Mouse (Mus musculus) lung, postnatal 0 days (tissue): ENCODE results near the gene Mylip. TPM values are rescaled to one million over a fixed set of nuclear protein-coding genes. Genes with fewer than 3 reads are reported as not detected.

Source experiments
- ATAC-seq: fragments of 200-750 bp; cut with Nextera tagmentation; 2 replicates; pipeline ENCODE4 v1.8.0; 2017; ENCODE audit warnings: moderate library complexity
- DNase-seq: peaks from one replicate; pipeline ENCODE4 v3.0.0-alpha.2; 2016; ENCODE audit warnings: low spot score
- H3K27ac ChIP-seq: fragments of 300-500 bp; sonication (generic); 2 replicates; pipeline ENCODE4 v1.5.1; 2014; ENCODE audit warnings: antibody characterized with exemption, mild to moderate bottlenecking, low read length, mixed read lengths
- H3K27me3 ChIP-seq: fragments of 300-500 bp; sonication (generic); replicated peaks from 2 replicates; pipeline ENCODE4 v1.6.1; 2014; ENCODE audit warnings: low read length, mixed read lengths; ENCODE audit not compliant: insufficient read depth
- H3K36me3 ChIP-seq: fragments of 300-500 bp; sonication (generic); 2 replicates; pipeline ENCODE4 v1.6.1; 2014; ENCODE audit warnings: low read length, mixed read lengths; ENCODE audit not compliant: insufficient read depth
- H3K4me1 ChIP-seq: fragments of 300-500 bp; sonication (generic); 2 replicates; pipeline ENCODE4 v1.6.1; 2014; ENCODE audit warnings: antibody characterized with exemption, low read depth, low read length, mixed read lengths; ENCODE audit not compliant: insufficient read depth
- H3K4me2 ChIP-seq: fragments of 300-500 bp; sonication (generic); replicated peaks from 2 replicates; pipeline ENCODE4 v1.6.1; 2014; ENCODE audit warnings: low read depth, mild to moderate bottlenecking, low read length, moderate library complexity, mixed read lengths
- H3K4me3 ChIP-seq: fragments of 300-500 bp; sonication (generic); 2 replicates; pipeline ENCODE4 v1.5.1; 2014; ENCODE audit warnings: low read depth, low read length
- H3K9ac ChIP-seq: fragments of 300-500 bp; sonication (generic); replicated peaks from 2 replicates; pipeline ENCODE4 v1.6.1; 2014; ENCODE audit warnings: low read depth, mild to moderate bottlenecking
- H3K9me3 ChIP-seq: fragments of 300-500 bp; sonication (generic); 2 replicates; pipeline ENCODE4 v1.6.1; 2016; ENCODE audit warnings: low read length, mixed read lengths
- CTCF ChIP-seq: IDR thresholded peaks from 2 replicates; pipeline ENCODE4 v1.5.1; 2016; ENCODE audit warnings: antibody characterized with exemption, mild to moderate bottlenecking
- EP300 ChIP-seq: IDR thresholded peaks from 2 replicates; pipeline ENCODE4 v1.6.1; 2016; ENCODE audit warnings: antibody characterized with exemption, mild to moderate bottlenecking, control low read depth
- WGBS: fragments of 180-500 bp; shearing (Covaris S2); extraction: QIAGEN DNeasy Blood & Tissue Kit; methylation state at CpG from one replicate; pipeline ENCODE4 v1.1.7; 2014; 5-methylcytosine and 5-hydroxymethylcytosine counted together
- polyA plus RNA-seq: library from polyadenylated mRNA; unstranded; fragments of >200 nt; fragmentation: Nextera tagmentation; extraction: Ambion mirVana; gene quantifications from 2 replicates; pipeline ENCODE4 v1.2.1, GENCODE M21; 2015

Gene Mylip
- polyA plus RNA-seq, 1 experiment from 2014 or later, result 6.8 TPM

DNA sequence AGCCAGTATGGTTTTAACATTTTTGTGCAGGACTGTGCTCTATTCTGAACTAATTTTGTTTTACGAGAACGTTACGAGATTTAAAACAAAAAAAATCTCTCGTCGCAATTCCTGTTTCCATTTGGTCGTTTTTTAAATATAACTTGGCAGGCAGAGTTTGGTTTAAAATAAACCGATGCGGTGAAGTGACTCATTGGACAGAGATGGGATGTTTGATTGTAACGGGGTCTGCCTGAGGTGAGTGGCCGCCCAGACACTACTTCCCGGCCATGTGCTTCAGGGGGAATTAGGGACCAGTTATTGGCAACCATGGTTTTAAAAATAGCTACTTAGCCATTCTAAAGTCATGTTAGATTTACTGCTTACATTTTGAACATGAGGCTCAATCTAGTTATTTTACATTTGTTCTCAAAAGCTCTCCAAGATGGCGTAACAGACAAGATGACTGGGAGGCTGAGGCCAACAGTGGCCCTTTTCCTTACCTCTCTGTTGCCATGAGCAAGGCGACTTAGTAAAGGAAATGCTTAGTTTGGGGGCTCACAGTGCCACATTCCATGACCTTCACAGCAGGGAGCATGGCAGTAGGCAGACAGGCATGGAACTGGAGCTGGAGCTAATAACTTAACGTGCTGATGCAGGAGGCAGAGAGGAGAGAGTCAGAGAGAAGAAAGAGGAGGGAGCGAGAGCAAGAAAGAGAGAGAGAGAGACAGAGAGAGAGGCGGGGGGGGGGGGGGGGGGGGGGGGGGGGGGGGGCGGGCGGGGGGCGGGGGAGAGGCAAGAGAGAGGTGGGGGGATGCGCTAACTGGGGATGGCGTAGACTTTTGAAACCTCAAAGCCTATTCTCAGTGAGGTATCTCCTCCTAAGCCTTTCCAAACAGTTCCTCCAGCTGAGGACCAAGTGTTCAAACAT lies 8.6 kb downstream of the Mylip start:
- 65% methylated on average over 16 of the region's 21 CpGs for WGBS
- H3K4me2 ChIP-seq, result no peak overlapping the region
- H3K4me3 ChIP-seq, result no peak overlapping the region
- H3K9me3 ChIP-seq, result no peaks in the 10 kb centered on the region
- TF ChIP-seq EP300, result no peak
- TF ChIP-seq CTCF, result no peak
- DNase-seq (peak; percentile 27), ATAC-seq (no peak)
- no peaks in the 10 kb centered on the region for H3K27me3 ChIP-seq
- no peak overlapping the region for H3K9ac ChIP-seq
- no peaks in the 10 kb centered on the region for H3K36me3 ChIP-seq
- peaks cover 4% of the 10 kb centered on the region for H3K4me1 ChIP-seq
- no peak overlapping the region for H3K27ac ChIP-seq

DNA sequence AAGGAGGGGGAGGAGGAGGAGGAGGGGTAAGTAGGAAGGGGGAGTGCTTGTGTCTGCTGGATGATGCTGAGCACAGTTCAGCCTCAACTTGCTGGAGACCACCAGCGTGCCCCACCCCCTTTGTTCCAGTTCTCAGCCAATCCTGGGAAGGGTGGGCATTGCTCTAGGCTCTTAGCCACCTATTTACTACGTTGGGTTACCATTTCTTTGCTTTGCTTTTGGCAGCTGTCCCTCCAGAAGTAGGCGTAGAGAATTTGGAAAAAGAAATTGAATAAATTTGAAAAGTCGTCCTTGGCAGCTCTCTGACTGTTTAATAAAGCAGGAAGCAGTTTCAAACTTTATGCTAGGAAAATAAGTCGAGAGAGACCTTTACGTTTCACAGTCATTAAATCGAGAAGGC lies 11.2 kb downstream of the Mylip start:
- TF ChIP-seq CTCF, result no peak
- no peak for TF ChIP-seq EP300
- no peaks in the 10 kb centered on the region for H3K27me3 ChIP-seq
- no peak overlapping the region for H3K27ac ChIP-seq
- no peak overlapping the region for H3K9ac ChIP-seq
- peaks cover 3% of the 10 kb centered on the region; the same call in 1 of the 2 replicates for H3K4me1 ChIP-seq
- H3K36me3 ChIP-seq, result peaks cover 10% of the 10 kb centered on the region; the same call in 1 of the 2 replicates
- ATAC-seq (no peak), DNase-seq (no peak)
- H3K4me3 ChIP-seq, result no peak overlapping the region
- H3K9me3 ChIP-seq, result no peaks in the 10 kb centered on the region
- WGBS, result 60% methylated on average over 7 of the region's 7 CpGs
- H3K4me2 ChIP-seq, result no peak overlapping the region

DNA sequence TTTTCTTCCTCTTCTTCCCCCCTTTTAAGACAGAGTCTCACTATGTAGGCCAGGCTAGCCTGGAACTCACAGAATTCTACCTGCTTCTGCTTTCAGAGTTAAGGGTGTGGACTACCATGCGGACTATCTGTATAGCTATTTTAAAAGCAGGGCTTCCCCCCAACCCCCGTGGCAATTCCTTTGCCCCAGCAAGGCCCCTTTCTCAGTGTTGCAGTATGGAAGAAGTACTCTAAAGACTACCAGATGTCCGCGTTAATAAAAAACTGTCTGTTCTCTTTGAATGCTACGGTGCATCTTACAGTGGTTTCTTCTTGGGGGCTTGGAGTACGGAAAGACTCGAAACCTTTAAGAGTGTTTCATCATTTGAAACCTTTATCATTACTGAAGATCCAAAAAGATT lies 12.3 kb downstream of the Mylip start:
- H3K4me3 ChIP-seq, result no peak overlapping the region
- no peak overlapping the region for H3K9ac ChIP-seq
- TF ChIP-seq EP300 (no peak), CTCF (no peak)
- ATAC-seq, result no peak
- no peak overlapping the region for H3K4me2 ChIP-seq
- no peaks in the 10 kb centered on the region for H3K9me3 ChIP-seq
- H3K27ac ChIP-seq, result no peak overlapping the region
- whole genome bisulfite sequencing, result 82% methylated on average over 7 of the region's 7 CpGs
- H3K4me1 ChIP-seq, result peaks cover 3% of the 10 kb centered on the region; the same call in 1 of the 2 replicates
- no peak for DNase-seq
- H3K27me3 ChIP-seq, result no peaks in the 10 kb centered on the region
- peaks cover 21% of the 10 kb centered on the region for H3K36me3 ChIP-seq

DNA sequence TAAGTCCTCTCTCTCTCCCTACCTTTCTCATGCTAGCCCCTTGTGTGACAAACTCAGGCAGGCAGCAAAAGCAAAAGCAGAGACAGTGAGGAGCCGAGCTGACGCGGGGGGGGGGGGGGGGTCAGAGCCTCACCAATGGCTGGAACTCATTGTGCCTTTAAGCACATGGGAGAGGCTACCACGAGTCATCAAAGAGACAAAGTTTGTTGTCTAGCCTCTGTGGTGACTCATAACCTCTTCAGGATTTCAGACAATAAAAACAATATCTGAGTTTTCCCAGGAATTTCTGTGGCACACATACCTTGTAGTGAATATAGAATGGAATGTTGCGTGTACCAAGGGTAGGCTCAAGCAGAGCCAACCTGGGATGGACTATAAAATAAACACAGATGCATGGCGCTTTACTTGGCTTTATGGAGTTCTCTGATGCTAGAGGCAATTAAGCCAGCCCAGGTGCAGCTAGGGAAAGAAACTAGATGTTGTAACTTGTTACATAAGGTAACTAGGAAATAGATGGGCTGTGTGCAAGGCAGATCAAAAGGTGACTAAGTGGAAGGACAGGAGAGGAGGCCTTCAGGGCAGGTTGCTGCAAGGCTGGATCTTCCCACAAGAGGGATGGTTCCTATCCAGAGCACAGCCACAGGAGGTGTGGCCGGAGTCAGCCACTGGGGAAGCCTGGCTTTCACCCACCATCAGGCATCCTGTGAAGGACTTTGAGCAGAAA lies 12.9 kb downstream of the Mylip start:
- H3K27ac ChIP-seq, result no peak overlapping the region
- no peak for TF ChIP-seq EP300
- no peak overlapping the region for H3K4me3 ChIP-seq
- 74% methylated on average over 7 of the region's 7 CpGs for WGBS
- ATAC-seq (no peak), DNase-seq (no peak)
- peaks cover 28% of the 10 kb centered on the region for H3K36me3 ChIP-seq
- no peaks in the 10 kb centered on the region for H3K9me3 ChIP-seq
- H3K9ac ChIP-seq, result no peak overlapping the region
- peaks cover 3% of the 10 kb centered on the region; the same call in 1 of the 2 replicates for H3K4me1 ChIP-seq
- no peak overlapping the region for H3K4me2 ChIP-seq
- no peaks in the 10 kb centered on the region for H3K27me3 ChIP-seq

DNA sequence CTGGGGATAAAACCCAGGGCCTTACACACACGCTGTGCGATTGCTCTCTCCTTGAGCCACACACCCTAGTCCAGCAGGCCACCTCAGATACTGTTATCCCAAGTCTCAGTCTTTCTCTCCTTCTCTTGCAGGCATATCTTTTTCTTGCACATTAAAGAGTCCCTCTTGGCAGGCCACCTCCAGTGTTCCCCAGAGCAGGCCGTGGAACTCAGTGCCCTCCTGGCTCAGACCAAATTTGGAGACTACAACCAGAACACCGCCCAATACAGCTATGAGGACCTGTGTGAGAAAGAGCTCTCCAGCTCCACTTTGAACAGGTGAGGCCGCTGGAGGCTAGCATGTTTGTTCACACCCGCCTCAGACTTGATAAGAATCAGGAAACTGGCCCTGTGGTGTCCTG lies 14.7 kb downstream of the Mylip start:
- Histone ChIP-seq H3K9me3 (no peaks in the 10 kb centered on the region), H3K4me3 (no peak overlapping the region), H3K9ac (no peak overlapping the region), H3K27me3 (no peaks in the 10 kb centered on the region), H3K27ac (no peak overlapping the region), H3K36me3 (peaks cover 43% of the 10 kb centered on the region), H3K4me1 (peaks cover 3% of the 10 kb centered on the region; the same call in 1 of the 2 replicates), H3K4me2 (no peak overlapping the region)
- 68% methylated on average over 6 of the region's 6 CpGs for WGBS
- ATAC-seq (peak; percentile 85), DNase-seq (peak; percentile 61)
- TF ChIP-seq EP300 (0 out of 2 replicates have a peak, but pooled peaks have one; percentile 22), CTCF (no peak)

DNA sequence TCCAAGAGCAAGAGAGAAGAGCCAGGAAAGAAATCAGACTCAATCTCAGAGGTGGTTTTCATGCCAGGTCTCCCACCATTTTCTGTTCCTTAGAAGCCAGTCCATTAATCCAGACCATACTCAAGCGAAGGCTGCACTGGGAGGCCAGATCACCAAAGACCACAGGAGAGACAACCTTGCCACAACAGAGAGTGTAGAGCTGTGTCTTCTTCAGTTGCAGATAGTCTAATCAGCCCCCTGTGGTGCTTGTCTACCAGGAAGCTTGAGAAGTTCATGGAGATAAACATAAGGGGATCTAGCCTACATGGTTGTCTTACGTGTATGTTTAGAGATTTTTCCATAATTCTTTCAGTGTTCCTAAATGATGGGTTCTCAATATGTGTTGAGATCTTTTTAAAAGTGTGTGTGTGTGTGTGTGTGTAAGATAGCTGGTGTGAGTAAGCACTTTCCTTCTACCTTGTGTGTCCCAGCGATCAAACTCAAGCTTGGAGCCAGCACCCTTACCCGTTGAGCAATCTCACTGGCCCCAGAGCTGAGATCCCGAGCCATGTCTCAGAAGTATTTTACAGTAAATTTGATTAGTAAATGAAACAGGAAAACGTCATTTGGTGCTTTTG lies 15.8 kb downstream of the Mylip start:
- Histone ChIP-seq H3K4me3 (no peak overlapping the region), H3K4me2 (no peak overlapping the region), H3K27ac (peak overlapping the region; percentile 43; the same call in 1 of the 2 replicates), H3K9me3 (no peaks in the 10 kb centered on the region), H3K9ac (no peak overlapping the region), H3K27me3 (no peaks in the 10 kb centered on the region), H3K36me3 (peaks cover 53% of the 10 kb centered on the region), H3K4me1 (peaks cover 3% of the 10 kb centered on the region; the same call in 1 of the 2 replicates)
- ATAC-seq (no peak), DNase-seq (no peak)
- WGBS, result 90% methylated on average over 6 of the region's 6 CpGs
- TF ChIP-seq CTCF (no peak), EP300 (no peak)
